Mouse (Mus musculus): Measurements from ENCODE around the gene Mta2. TPM values are rescaled to one million over a fixed set of nuclear protein-coding genes. Genes with fewer than 3 reads are reported as not detected.
A peak's percentile ranks its signal among the peaks of the same experiment; 100 is the strongest.

Mta2 gene
- total RNA-seq, 2 experiments from 2014 or later = 28.8 to 30.1 TPM

- no peak for DNase-seq
Measured at GRCm38 (mm10) chr19:8928689-8929223, 12.9 kb upstream of the Mta2 start.

- DNase-seq = peak; percentile 96 to 97
Measured at GRCm38 (mm10) chr19:8929224-8930088, 12.2 kb upstream of the Mta2 start, which contains the start of the genes Rom1 and Eml3. TSS of gene Rom1 (minus strand) at chr19:8929356. TSS of gene Eml3 (plus strand) at chr19:8929552.

- no peak for DNase-seq
Measured at GRCm38 (mm10) chr19:8930117-8930516, 11.6 kb upstream of the Mta2 start.

GRCm38 (mm10) chr19:8930771-8931170 lies 10.9 kb upstream of the Mta2 start:
- no peak for DNase-seq

GRCm38 (mm10) chr19:8936736-8937135 lies 4.9 kb upstream of the Mta2 start:
- no peak for DNase-seq

GRCm38 (mm10) chr19:8940526-8941133 lies 1.0 kb upstream of the Mta2 start:
- no peak for DNase-seq

- no peak for DNase-seq
Measured at GRCm38 (mm10) chr19:8941136-8941514, 550 bp upstream of the Mta2 start.

DNA sequence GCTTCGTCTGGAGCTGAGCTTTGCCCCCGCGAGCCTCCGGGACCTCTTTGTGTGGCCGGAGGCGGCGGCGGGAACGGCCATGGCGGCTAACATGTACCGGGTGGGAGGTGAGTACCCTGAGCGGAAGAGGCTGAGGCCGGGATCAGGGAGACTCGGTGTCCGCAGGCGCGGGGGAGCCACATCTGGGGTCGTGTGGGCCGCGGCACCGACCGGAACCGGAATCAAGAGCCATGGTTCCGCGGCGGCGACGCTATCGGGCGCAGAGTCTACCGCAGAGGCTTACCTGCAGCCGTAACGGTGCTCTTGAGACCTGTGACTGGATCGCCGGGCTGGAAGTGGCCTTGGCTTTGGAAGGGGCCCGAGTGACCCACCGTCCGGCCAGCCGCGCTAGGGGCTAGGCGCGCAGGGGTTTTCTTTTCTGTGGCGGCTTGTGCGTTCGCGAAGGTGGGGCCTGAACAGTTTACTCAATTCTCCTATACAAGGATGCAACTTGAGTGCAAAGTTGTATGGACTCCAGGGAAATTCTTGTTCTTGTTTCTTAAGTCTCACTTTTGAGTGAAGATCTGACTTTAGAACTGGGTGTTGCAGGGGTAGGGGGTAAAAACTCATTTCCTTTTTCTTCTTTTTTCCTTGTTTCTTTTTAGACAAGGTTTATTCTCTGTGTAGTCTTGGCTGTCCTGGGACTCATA lies 745 bp downstream of the Mta2 start:
- DNase-seq = peak in 1 of 2 experiments; percentile 66

DNA sequence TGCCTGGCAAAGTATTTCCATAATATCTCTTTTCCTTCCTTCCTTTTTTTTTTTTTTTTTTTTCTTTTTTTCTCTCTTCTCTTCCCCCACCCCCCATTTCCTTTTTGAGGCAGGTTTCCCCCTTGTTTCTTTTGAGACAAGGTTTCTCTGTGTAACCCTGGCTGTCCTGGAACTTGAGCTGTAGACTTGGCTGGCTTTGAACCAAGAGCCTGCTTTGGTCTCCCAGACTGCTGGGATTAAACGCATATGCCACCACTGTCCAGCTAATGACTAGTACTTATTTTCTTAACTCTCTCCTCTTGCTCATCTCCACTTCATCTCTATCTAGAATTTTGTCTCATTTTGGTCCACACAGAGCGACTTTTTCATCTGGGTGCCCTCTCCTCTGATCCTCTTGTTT lies 1.4 kb downstream of the Mta2 start:
- DNase-seq = no peak

DNA sequence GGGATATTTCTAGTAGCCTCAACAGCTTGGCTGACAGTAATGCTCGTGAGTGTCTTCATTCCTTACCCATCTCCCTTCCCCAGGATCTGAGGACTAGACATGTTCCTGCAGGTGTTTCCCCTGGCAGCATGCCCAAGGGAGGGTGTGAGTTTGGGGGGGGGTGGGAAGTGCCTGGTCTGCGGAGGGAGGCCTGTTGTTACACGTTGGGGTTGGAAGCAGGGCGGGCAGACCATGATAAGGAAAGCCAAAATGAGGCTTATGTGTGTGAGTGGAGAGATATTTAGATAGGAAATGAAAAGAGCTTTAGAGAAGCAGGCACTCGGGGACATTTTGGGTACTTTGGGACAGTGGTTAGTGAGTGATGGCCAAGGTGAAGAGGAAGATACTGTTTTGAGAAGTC lies 2.4 kb downstream of the Mta2 start:
- DNase-seq = no peak

GRCm38 (mm10) chr19:8944750-8945149 lies 3.1 kb downstream of the Mta2 start:
- DNase-seq = peak; percentile 69

GRCm38 (mm10) chr19:8945251-8945650 lies 3.6 kb downstream of the Mta2 start:
- no peak for DNase-seq

DNA sequence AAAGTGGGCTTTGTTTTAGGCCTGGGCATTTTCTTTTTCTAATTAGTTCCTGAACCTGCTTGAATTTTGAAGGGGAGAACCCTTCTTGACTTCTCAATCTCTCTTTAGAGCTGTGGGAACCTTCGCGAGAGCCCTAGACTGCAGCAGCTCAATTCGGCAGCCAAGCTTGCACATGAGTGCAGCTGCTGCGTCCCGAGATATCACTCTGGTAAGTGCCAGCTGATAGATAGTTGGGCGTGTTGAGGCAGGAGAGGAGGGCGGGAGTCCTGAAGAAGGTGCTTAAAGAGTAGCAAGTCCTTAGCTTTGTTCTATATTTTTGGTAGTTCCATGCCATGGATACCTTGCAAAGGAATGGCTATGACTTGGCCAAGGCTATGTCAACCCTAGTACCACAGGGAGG lies 5.3 kb downstream of the Mta2 start:
- no peak for DNase-seq

- no peak for DNase-seq
Measured at GRCm38 (mm10) chr19:8950190-8950589, 8.5 kb downstream of the Mta2 start.

DNA sequence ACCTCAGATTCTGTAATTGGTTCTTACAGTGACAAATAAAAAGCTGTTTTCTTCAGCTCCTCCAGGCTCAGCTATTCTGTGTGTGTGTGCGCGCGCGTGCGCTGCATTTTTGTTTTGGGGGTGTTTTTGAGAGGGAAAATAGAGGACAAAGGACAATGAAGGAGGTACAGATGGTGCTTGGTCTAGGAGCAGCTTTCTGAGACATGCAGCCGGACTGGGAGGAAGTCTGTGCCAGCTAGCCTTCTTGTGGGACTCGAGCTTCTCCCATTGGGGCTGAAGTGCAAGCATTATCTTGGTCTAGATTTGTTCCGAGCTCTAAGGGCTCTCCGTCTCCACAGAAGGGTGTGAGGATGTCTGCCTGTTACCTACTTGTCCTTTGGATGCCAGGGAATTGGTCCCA lies 10.6 kb downstream of the Mta2 start:
- DNase-seq = no peak

- peak; percentile 95 to 96 for DNase-seq
Measured at GRCm38 (mm10) chr19:8953135-8954039, 11.7 kb downstream of the Mta2 start, which contains the start of gene Tut1. TSS of gene Tut1 (plus strand) at chr19:8953847.

GRCm38 (mm10) chr19:8954171-8954570 lies 12.5 kb downstream of the Mta2 start:
- DNase-seq = no peak

DNA sequence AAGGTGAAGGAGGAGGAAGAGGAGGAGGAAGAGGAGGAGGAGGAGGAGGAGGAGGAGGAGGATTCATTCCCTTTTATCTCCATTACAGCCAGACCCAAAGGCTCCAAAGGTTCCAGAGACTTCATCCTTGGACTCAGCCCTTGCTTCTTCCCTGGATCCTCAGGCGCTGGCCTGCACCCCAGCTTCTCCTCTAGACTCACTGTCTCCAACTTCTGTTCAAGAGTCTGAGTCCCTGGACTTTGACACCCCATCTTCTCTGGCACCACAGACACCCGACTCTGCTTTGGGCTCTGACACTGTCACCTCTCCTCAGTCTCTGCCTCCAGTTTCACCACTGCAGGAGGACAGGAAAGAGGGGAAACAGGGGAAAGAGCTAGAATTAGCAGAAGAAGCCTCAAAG lies 20.6 kb downstream of the Mta2 start:
- DNase-seq = no peak

DNA sequence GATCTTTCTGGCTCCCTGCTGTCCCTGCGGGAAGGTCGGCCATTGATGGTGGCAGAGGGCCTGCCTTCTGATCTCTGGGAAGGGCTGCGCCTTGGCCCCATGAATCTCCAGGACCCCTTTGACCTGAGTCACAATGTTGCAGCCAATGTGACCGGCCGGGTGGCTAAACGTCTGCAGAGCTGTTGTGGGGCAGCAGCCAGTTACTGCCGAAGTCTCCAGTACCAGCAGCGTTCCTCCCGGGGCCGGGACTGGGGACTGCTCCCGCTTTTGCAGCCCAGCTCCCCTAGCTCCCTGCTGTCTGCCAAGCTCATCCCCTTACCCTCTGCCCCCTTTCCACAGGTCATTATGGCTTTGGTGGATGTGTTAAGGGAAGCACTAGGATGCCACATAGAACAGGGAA lies 23.4 kb downstream of the Mta2 start:
- DNase-seq = no peak

- DNase-seq = peak in 1 of 2 experiments; percentile 30
Measured at GRCm38 (mm10) chr19:8965771-8966170, 24.1 kb downstream of the Mta2 start.

GRCm38 (mm10) chr19:8966198-8966589 lies 24.5 kb downstream of the Mta2 start:
- DNase-seq = no peak
